Mouse (Mus musculus) hindbrain, embryonic 12.5 days (tissue): ENCODE measurements around the gene Mmd2. TPM values are rescaled to one million over a fixed set of nuclear protein-coding genes. Genes with fewer than 3 reads are reported as not detected.

Experiments used
- ATAC-seq: fragments of 200-750 bp; cut with Nextera tagmentation; 2 replicates; pipeline ENCODE4 v1.8.0; 2017; ENCODE audit warnings: moderate TSS enrichment; ENCODE audit not compliant: low FRiP score
- H3K27ac ChIP-seq: fragments of 300-500 bp; sonication (generic); 2 replicates; pipeline ENCODE4 v1.5.1; 2016; ENCODE audit warnings: mild to moderate bottlenecking
- H3K27me3 ChIP-seq: fragments of 300-500 bp; sonication (generic); 2 replicates; pipeline ENCODE4 v1.6.1; 2016; ENCODE audit warnings: mild to moderate bottlenecking
- H3K36me3 ChIP-seq: fragments of 300-500 bp; sonication (generic); 2 replicates; pipeline ENCODE4 v1.6.1; 2016; ENCODE audit warnings: mild to moderate bottlenecking
- H3K4me1 ChIP-seq: fragments of 300-500 bp; sonication (generic); 2 replicates; pipeline ENCODE4 v1.6.1; 2016
- H3K4me2 ChIP-seq: fragments of 300-500 bp; sonication (generic); replicated peaks from 2 replicates; pipeline ENCODE4 v1.6.1; 2016; ENCODE audit warnings: mild to moderate bottlenecking
- H3K4me3 ChIP-seq: fragments of 300-500 bp; sonication (generic); 2 replicates; pipeline ENCODE4 v1.5.1; 2016; ENCODE audit warnings: mild to moderate bottlenecking
- H3K9ac ChIP-seq: fragments of 300-500 bp; sonication (generic); 2 replicates; pipeline ENCODE4 v1.6.1; 2016; ENCODE audit warnings: mild to moderate bottlenecking, moderate library complexity
- H3K9me3 ChIP-seq: fragments of 300-500 bp; sonication (generic); replicated peaks from 2 replicates; pipeline ENCODE4 v1.6.1; 2016; ENCODE audit warnings: mild to moderate bottlenecking
- WGBS: fragments of 180-500 bp; shearing (Covaris S2); methylation state at CpG from one replicate; pipeline ENCODE4 v1.1.7; 2016; 5-methylcytosine and 5-hydroxymethylcytosine counted together
- polyA plus RNA-seq: library from polyadenylated mRNA; unstranded; fragments of >200 nt; fragmentation: Nextera tagmentation; extraction: Ambion mirVana; gene quantifications from 2 replicates; pipeline ENCODE4 v1.2.1, GENCODE M21; 2016

Mmd2 gene
- polyA plus RNA-seq, 1 experiment from 2014 or later: 12.0 TPM

GRCm38 (mm10) chr5:142529915-142530314 lies 78.7 kb downstream of the Mmd2 start, which contains the start of gene Papolb:
Gene Papolb (minus strand): TSS chr5:142530076.
- Histone ChIP-seq H3K36me3 (no peaks in the 10 kb centered on the region), H3K4me1 (0 out of 2 replicates have a peak, but pooled peaks cover 6% of the 10 kb centered on the region), H3K4me3 (peak within 1 kb of the TSS; percentile 19), H3K9me3 (no peaks in the 10 kb centered on the region), H3K4me2 (peak within 1 kb of the TSS; percentile 42), H3K27me3 (peaks cover 23% of the 10 kb centered on the region), H3K27ac (no peak within 1 kb of the TSS), H3K9ac (no peak within 1 kb of the TSS)
- ATAC-seq: no peak
- 38% methylated on average over 41 of the region's 41 CpGs for WGBS

GRCm38 (mm10) chr5:142524711-142525464 lies 83.7 kb downstream of the Mmd2 start:
- no peak overlapping the region for H3K4me3 ChIP-seq
- H3K9me3 ChIP-seq: no peaks in the 10 kb centered on the region
- no peak overlapping the region for H3K27ac ChIP-seq
- WGBS: 77% methylated on average over 8 of the region's 8 CpGs
- no peak for ATAC-seq
- H3K4me2 ChIP-seq: no peak overlapping the region
- H3K27me3 ChIP-seq: peaks cover 13% of the 10 kb centered on the region
- H3K4me1 ChIP-seq: 0 out of 2 replicates have a peak, but pooled peaks cover 3% of the 10 kb centered on the region
- no peaks in the 10 kb centered on the region for H3K36me3 ChIP-seq
- H3K9ac ChIP-seq: no peak overlapping the region

- 91% methylated on average over 11 of the region's 11 CpGs for WGBS
- Histone ChIP-seq H3K27ac (no peak overlapping the region), H3K4me2 (no peak overlapping the region), H3K36me3 (no peaks in the 10 kb centered on the region), H3K9me3 (no peaks in the 10 kb centered on the region), H3K9ac (no peak overlapping the region), H3K27me3 (no peaks in the 10 kb centered on the region), H3K4me3 (no peak overlapping the region), H3K4me1 (no peaks in the 10 kb centered on the region)
- ATAC-seq: no peak
Observed at GRCm38 (mm10) chr5:142521195-142521866, 87.3 kb downstream of the Mmd2 start.

- no peaks in the 10 kb centered on the region for H3K27me3 ChIP-seq
- H3K27ac ChIP-seq: no peak overlapping the region
- ATAC-seq: no peak
Observed at GRCm38 (mm10) chr5:142520360-142520759, 88.2 kb downstream of the Mmd2 start.

GRCm38 (mm10) chr5:142518973-142519372 lies 89.6 kb downstream of the Mmd2 start:
- no peaks in the 10 kb centered on the region for H3K9me3 ChIP-seq
- H3K9ac ChIP-seq: no peak overlapping the region
- H3K36me3 ChIP-seq: no peaks in the 10 kb centered on the region
- H3K27me3 ChIP-seq: no peaks in the 10 kb centered on the region
- H3K4me1 ChIP-seq: no peaks in the 10 kb centered on the region
- H3K27ac ChIP-seq: no peak overlapping the region
- no peak overlapping the region for H3K4me3 ChIP-seq
- 63% methylated on average over 6 of the region's 6 CpGs for WGBS
- no peak overlapping the region for H3K4me2 ChIP-seq
- ATAC-seq: no peak

More at GRCm38 (mm10) chr5:142520360-142520759, 88.2 kb downstream of the Mmd2 start:
- Histone ChIP-seq H3K4me2 (no peak overlapping the region), H3K9ac (no peak overlapping the region), H3K4me3 (no peak overlapping the region), H3K4me1 (no peaks in the 10 kb centered on the region), H3K9me3 (no peaks in the 10 kb centered on the region), H3K36me3 (no peaks in the 10 kb centered on the region)
- WGBS: 88% methylated on average over 4 of the region's 4 CpGs

Other genes starting within 250 kb of the Mmd2 start
- gene Foxk1, start 207.3 kb downstream of the Mmd2 start, polyA plus RNA-seq: 7.9 and 8.8 TPM in 2 replicates
- gene Ap5z1, start 144.9 kb downstream of the Mmd2 start, polyA plus RNA-seq: 14.9 and 15.6 TPM in 2 replicates
- gene Papolb, start 78.7 kb downstream of the Mmd2 start, polyA plus RNA-seq: 0.32 and 0.36 TPM in 2 replicates
- 7.5 and 8.5 TPM in 2 replicates for gene Radil, start 57.7 kb downstream of the Mmd2 start, polyA plus RNA-seq
- gene Wipi2, start 18.9 kb upstream of the Mmd2 start, polyA plus RNA-seq: 63.8 and 64.8 TPM in 2 replicates
- gene Slc29a4, start 83.7 kb upstream of the Mmd2 start, polyA plus RNA-seq: 58.5 and 60.2 TPM in 2 replicates
- 72.8 and 73.7 TPM in 2 replicates for gene Tnrc18, start 208.9 kb upstream of the Mmd2 start, polyA plus RNA-seq